Comparison of ENCODE assay signal across 7 mouse cellular contexts in the genomic region with DNA sequence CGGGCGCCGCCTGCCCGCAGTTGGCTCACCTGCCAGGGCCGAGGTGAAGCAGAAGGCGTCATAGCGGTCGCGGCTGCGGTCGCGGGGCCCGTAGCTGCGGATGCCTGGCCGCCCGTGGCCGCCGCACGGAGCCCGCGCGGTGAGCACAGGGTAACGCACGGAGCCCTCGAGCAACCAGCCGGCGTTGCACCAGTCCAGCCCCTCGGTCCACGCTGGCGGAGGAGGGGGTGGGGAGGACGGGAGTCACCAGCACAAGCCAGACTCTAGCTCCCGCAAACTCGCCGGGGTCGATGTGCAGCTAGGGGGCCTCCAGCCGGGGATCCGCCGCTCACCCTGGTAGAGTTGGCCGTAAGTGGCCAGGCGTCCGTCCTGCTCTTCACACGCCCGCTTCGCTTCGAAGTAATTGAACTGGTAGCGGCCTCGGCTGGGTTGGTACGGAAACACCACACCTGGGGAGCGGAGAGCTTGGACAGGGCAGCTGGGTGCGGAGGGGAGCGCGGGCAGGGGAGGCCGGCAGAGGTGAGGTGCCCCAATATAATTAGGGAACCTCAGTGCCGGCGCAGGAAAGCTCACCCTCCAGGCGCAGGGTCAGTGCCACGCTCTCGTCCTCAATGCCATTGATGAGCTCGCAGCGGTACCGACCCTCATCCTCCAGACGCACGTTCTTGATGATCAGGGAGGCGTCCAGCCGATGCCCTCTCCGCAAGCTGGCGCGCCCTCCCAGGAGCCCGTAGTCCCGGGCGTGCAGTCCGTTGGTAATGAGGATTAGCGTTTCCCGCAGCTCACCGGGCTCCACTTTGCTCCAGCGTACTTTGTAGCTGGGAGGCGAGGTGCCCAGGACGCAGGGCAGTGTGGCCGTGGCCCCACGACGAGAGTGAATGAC. TPM values are rescaled to one million over a fixed set of nuclear protein-coding genes. Genes with fewer than 3 reads are reported as not detected.
A peak's percentile ranks its signal among the peaks of the same experiment; 100 is the strongest.
DNase-seq lines count a peak whose midpoint lies in the region; ATAC-seq and TF ChIP-seq lines count a peak whose summit lies in the region.

No protein-coding gene starts in this region.

- no peak for TF ChIP-seq EP300 in liver, embryonic 14.5 days (IDR thresholded peaks at IDR 0.05; ENCODE audit: low read depth)

- H3K36me3 ChIP-seq in forebrain, postnatal 0 days (ENCODE audit: insufficient read depth): no peaks in the 10 kb centered on the region
- no peaks in the 10 kb centered on the region for H3K36me3 ChIP-seq in liver, embryonic 14.5 days (replicated peaks; ENCODE audit: control insufficient read depth, insufficient read depth, low read depth)
- no peaks in the 10 kb centered on the region for H3K36me3 ChIP-seq in stomach, embryonic 14.5 days (ENCODE audit: control insufficient read depth, insufficient read depth, low read length)

- TF ChIP-seq CTCF in lung, adult 2 months (IDR thresholded peaks at IDR 0.05; ENCODE audit: insufficient read depth, low read length): no peak
- TF ChIP-seq CTCF in forebrain, postnatal 0 days (IDR thresholded peaks at IDR 0.05; ENCODE audit: low read depth): peak; percentile 24
- no peak for TF ChIP-seq CTCF in liver, embryonic 14.5 days (IDR thresholded peaks at IDR 0.05; ENCODE audit: low read depth)

- no peak for TF ChIP-seq POLR2A in lung, adult 2 months (IDR thresholded peaks at IDR 0.05; ENCODE audit: borderline replicate concordance, extremely low read depth, low read depth, low read length)

- H3K4me3 ChIP-seq in lung, adult 2 months (replicated peaks; ENCODE audit: extremely low read depth, low read depth, low read length): peak overlapping the region; percentile 55
- peak overlapping the region; percentile 56 for H3K4me3 ChIP-seq in forebrain, postnatal 0 days (ENCODE audit: low read depth, low read length)
- H3K4me3 ChIP-seq in liver, embryonic 14.5 days (ENCODE audit: insufficient read depth in 1 of 2, low read depth in 2 of 2, low read length in 2 of 2): peak overlapping the region; percentile 26 to 44
- H3K4me3 ChIP-seq in stomach, embryonic 14.5 days (ENCODE audit: low read depth, low read length): peak overlapping the region; percentile 48

- no peaks in the 10 kb centered on the region for H3K9me3 ChIP-seq in forebrain, postnatal 0 days (ENCODE audit: low read length)
- no peaks in the 10 kb centered on the region; the same call in 1 of the 2 replicates for H3K9me3 ChIP-seq in liver, embryonic 14.5 days (ENCODE audit: control insufficient read depth, low read length)
- H3K9me3 ChIP-seq in stomach, embryonic 14.5 days (ENCODE audit: control insufficient read depth, low read depth, low read length): no peaks in the 10 kb centered on the region

- WGBS in lung, adult 2 months: under 1% methylated on average over 81 of the region's 81 CpGs
- under 1% methylated on average over 81 of the region's 81 CpGs for WGBS in forebrain, postnatal 0 days
- 2% methylated on average over 81 of the region's 81 CpGs for WGBS in liver, embryonic 14.5 days (ENCODE audit: insufficient replicate concordance)
- WGBS in stomach, embryonic 14.5 days: 2% methylated on average over 81 of the region's 81 CpGs

- peak overlapping the region; percentile 94 for H3K4me2 ChIP-seq in forebrain, postnatal 0 days (ENCODE audit: low read depth)
- peak overlapping the region; percentile 70 for H3K4me2 ChIP-seq in liver, embryonic 14.5 days (ENCODE audit: low read depth)
- H3K4me2 ChIP-seq in stomach, embryonic 14.5 days (replicated peaks; ENCODE audit: low read depth, low read length): peak overlapping the region; percentile 98

- peaks cover 9% of the 10 kb centered on the region; the same call in 1 of the 2 replicates for H3K4me1 ChIP-seq in lung, adult 2 months (ENCODE audit: control insufficient read depth, insufficient read depth, low read length)
- peaks cover 4% of the 10 kb centered on the region; the same call in 1 of the 2 replicates for H3K4me1 ChIP-seq in forebrain, postnatal 0 days (ENCODE audit: insufficient read depth)
- H3K4me1 ChIP-seq in liver, embryonic 14.5 days (replicated peaks; ENCODE audit: control insufficient read depth in 2 of 2, insufficient read depth in 2 of 2, low read length in 1 of 2): no peaks in the 10 kb centered on the region
- H3K4me1 ChIP-seq in stomach, embryonic 14.5 days (ENCODE audit: control insufficient read depth, insufficient read depth, low read length): peaks cover 6% of the 10 kb centered on the region; the same call in 1 of the 2 replicates

- no peak overlapping the region for H3K27ac ChIP-seq in forebrain, postnatal 0 days (ENCODE audit: low read depth, low read length)
- no peak overlapping the region for H3K27ac ChIP-seq in liver, embryonic 14.5 days
- H3K27ac ChIP-seq in stomach, embryonic 14.5 days (ENCODE audit: low read length): no peak overlapping the region

- H3K27me3 ChIP-seq in forebrain, postnatal 0 days (ENCODE audit: insufficient read depth, low read length): peaks cover 57% of the 10 kb centered on the region
- peaks cover 66% of the 10 kb centered on the region for H3K27me3 ChIP-seq in liver, embryonic 14.5 days (ENCODE audit: control insufficient read depth, insufficient read depth, low read length)
- H3K27me3 ChIP-seq in stomach, embryonic 14.5 days (ENCODE audit: control insufficient read depth, insufficient read depth, low read length): peaks cover 44% of the 10 kb centered on the region

- DNase-seq in lung, adult 2 months: no peak
- no peak for DNase-seq in lung, postnatal 10 days
- DNase-seq in embryo, embryonic 10.5 days (ENCODE audit: low spot score): peak; percentile 43
- DNase-seq in forebrain, postnatal 0 days: peak; percentile 14
- no peak for DNase-seq in liver, embryonic 14.5 days (ENCODE audit: low read depth in 3 of 3, low spot score in 3 of 3)
- no peak for DNase-seq in thymus, postnatal 10 days (ENCODE audit: low spot score in 2 of 2)

- peak; percentile 83 for ATAC-seq in forebrain, postnatal 0 days
- ATAC-seq in liver, embryonic 14.5 days (ENCODE audit: insufficient read depth): peak; percentile 23; the same call in 1 of the 2 replicates
- peak; percentile 75; the same call in 1 of the 2 replicates for ATAC-seq in stomach, embryonic 14.5 days (ENCODE audit: insufficient number of reproducible peaks, insufficient read depth, low FRiP score, low read depth)

- peak overlapping the region; percentile 48 for H3K9ac ChIP-seq in forebrain, postnatal 0 days
- H3K9ac ChIP-seq in liver, embryonic 14.5 days (replicated peaks): no peak overlapping the region
- H3K9ac ChIP-seq in stomach, embryonic 14.5 days (replicated peaks; ENCODE audit: low read depth, low read length): no peak overlapping the region

RNA-seq across cellular contexts. Expression of a gene that starts 4.0 kb away (rescaled TPM):
- 0.06 and 0.37 TPM in 2 replicates for polyA plus RNA-seq in lung, adult 2 months (2012; rRNA removed)
- total RNA-seq in forebrain, postnatal 0 days (2014; rRNA removed): 0.38 and 0.92 TPM in 2 replicates
- polyA plus RNA-seq in forebrain, postnatal 0 days (2015; fragmentation: Nextera tagmentation; extraction: Ambion mirVana): 0.31 and 0.69 TPM in 2 replicates
- polyA plus RNA-seq in liver, embryonic 14.5 days (2012; rRNA removed): not detected in 2 replicates
- polyA plus RNA-seq in liver, embryonic 14.5 days (2014; fragmentation: Nextera tagmentation; extraction: Ambion mirVana): not detected in 2 replicates
- 0.26 TPM in 1 of 2 replicates, not detected in the other for polyA plus RNA-seq in stomach, embryonic 14.5 days (2014; fragmentation: Nextera tagmentation; extraction: Ambion mirVana)

RNA-seq across cellular contexts. Expression of a gene that starts 19.5 kb away (rescaled TPM):
- polyA plus RNA-seq in lung, adult 2 months (2012; rRNA removed): 5.7 and 7.2 TPM in 2 replicates
- 9.8 and 10.6 TPM in 2 replicates for total RNA-seq in forebrain, postnatal 0 days (2014; rRNA removed)
- polyA plus RNA-seq in forebrain, postnatal 0 days (2015; fragmentation: Nextera tagmentation; extraction: Ambion mirVana): 34.6 and 35.5 TPM in 2 replicates
- 5.4 and 11.5 TPM in 2 replicates for polyA plus RNA-seq in liver, embryonic 14.5 days (2012; rRNA removed)
- polyA plus RNA-seq in liver, embryonic 14.5 days (2014; fragmentation: Nextera tagmentation; extraction: Ambion mirVana): 19.0 and 22.2 TPM in 2 replicates
- polyA plus RNA-seq in stomach, embryonic 14.5 days (2014; fragmentation: Nextera tagmentation; extraction: Ambion mirVana): 33.7 and 36.0 TPM in 2 replicates

RNA-seq across cellular contexts. Expression of a gene that starts 23.4 kb away (rescaled TPM):
- polyA plus RNA-seq in lung, adult 2 months (2012; rRNA removed): 7.2 and 8.3 TPM in 2 replicates
- 140 and 146 TPM in 2 replicates for total RNA-seq in forebrain, postnatal 0 days (2014; rRNA removed)
- polyA plus RNA-seq in forebrain, postnatal 0 days (2015; fragmentation: Nextera tagmentation; extraction: Ambion mirVana): 99.1 and 133 TPM in 2 replicates
- 0.08 TPM in 1 of 2 replicates, not detected in the other for polyA plus RNA-seq in liver, embryonic 14.5 days (2012; rRNA removed)
- polyA plus RNA-seq in liver, embryonic 14.5 days (2014; fragmentation: Nextera tagmentation; extraction: Ambion mirVana): not detected in 2 replicates
- 0.10 and 0.27 TPM in 2 replicates for polyA plus RNA-seq in stomach, embryonic 14.5 days (2014; fragmentation: Nextera tagmentation; extraction: Ambion mirVana)

RNA-seq across cellular contexts. Expression of a gene that starts 34.9 kb away (rescaled TPM):
- 90.5 and 117 TPM in 2 replicates for polyA plus RNA-seq in lung, adult 2 months (2012; rRNA removed)
- total RNA-seq in forebrain, postnatal 0 days (2014; rRNA removed): 78.9 and 81.6 TPM in 2 replicates
- polyA plus RNA-seq in forebrain, postnatal 0 days (2015; fragmentation: Nextera tagmentation; extraction: Ambion mirVana): 161 and 170 TPM in 2 replicates
- polyA plus RNA-seq in liver, embryonic 14.5 days (2012; rRNA removed): 25.0 and 26.1 TPM in 2 replicates
- polyA plus RNA-seq in liver, embryonic 14.5 days (2014; fragmentation: Nextera tagmentation; extraction: Ambion mirVana): 59.6 and 67.7 TPM in 2 replicates
- 182 and 196 TPM in 2 replicates for polyA plus RNA-seq in stomach, embryonic 14.5 days (2014; fragmentation: Nextera tagmentation; extraction: Ambion mirVana)

RNA-seq across cellular contexts. Expression of a gene that starts 52.6 kb away (rescaled TPM):
- 26.4 and 31.4 TPM in 2 replicates for polyA plus RNA-seq in lung, adult 2 months (2012; rRNA removed)
- total RNA-seq in forebrain, postnatal 0 days (2014; rRNA removed): 32.4 and 39.2 TPM in 2 replicates
- polyA plus RNA-seq in forebrain, postnatal 0 days (2015; fragmentation: Nextera tagmentation; extraction: Ambion mirVana): 14.5 and 17.9 TPM in 2 replicates
- 0.78 and 1.1 TPM in 2 replicates for polyA plus RNA-seq in liver, embryonic 14.5 days (2012; rRNA removed)
- polyA plus RNA-seq in liver, embryonic 14.5 days (2014; fragmentation: Nextera tagmentation; extraction: Ambion mirVana): 0.80 and 0.83 TPM in 2 replicates
- polyA plus RNA-seq in stomach, embryonic 14.5 days (2014; fragmentation: Nextera tagmentation; extraction: Ambion mirVana): 10.5 and 10.6 TPM in 2 replicates

Comparison
In these comparisons a context has a peak if more than half of its experiments do, and no peak if none do; other contexts are left out.
1. DNase-seq: peak in embryo, embryonic 10.5 days (single experiment) and forebrain, postnatal 0 days (single experiment); none in lung, adult 2 months (single experiment), lung, postnatal 10 days (single experiment), liver, embryonic 14.5 days (0 of 3) and thymus, postnatal 10 days (0 of 2).
2. ATAC-seq: peak in every context shown above with its lines; median percentile 83 in forebrain, postnatal 0 days; 75 in stomach, embryonic 14.5 days; 23 in liver, embryonic 14.5 days.
3. RNA of a gene that starts 23.4 kb away (polyA plus RNA-seq): 99.1 to 133 TPM in forebrain, postnatal 0 days; 7.2 to 8.3 TPM in lung, adult 2 months, 0.10 to 0.27 TPM in stomach, embryonic 14.5 days and 0.08 TPM in liver, embryonic 14.5 days; every median in the first group is over 10 times any median in the second.
4. Peak in every context shown above with its lines, with median percentiles within 50 percentile points of each other: H3K4me3 ChIP-seq and H3K4me2 ChIP-seq.